Mouse (Mus musculus) forebrain, embryonic 13.5 days (tissue): ENCODE measurements around the gene Atp6ap1l. TPM values are rescaled to one million over a fixed set of nuclear protein-coding genes. Genes with fewer than 3 reads are reported as not detected.
A peak's percentile ranks its signal among the peaks of the same experiment; 100 is the strongest.

Source experiments
- ATAC-seq: fragments of 200-750 bp; cut with Nextera tagmentation; 2 replicates; pipeline ENCODE4 v1.8.0; 2017
- H3K27ac ChIP-seq: fragments of 300-500 bp; sonication (generic); 2 replicates; pipeline ENCODE4 v1.5.1; 2015; ENCODE audit warnings: inconsistent platforms, mild to moderate bottlenecking, moderate library complexity
- H3K27me3 ChIP-seq: fragments of 300-500 bp; sonication (generic); 2 replicates; pipeline ENCODE4 v1.6.1; 2015; ENCODE audit warnings: mild to moderate bottlenecking, inconsistent platforms
- H3K36me3 ChIP-seq: fragments of 300-500 bp; sonication (generic); 2 replicates; pipeline ENCODE4 v1.6.1; 2015; ENCODE audit warnings: mild to moderate bottlenecking, inconsistent platforms; ENCODE audit not compliant: poor library complexity, severe bottlenecking
- H3K4me1 ChIP-seq: fragments of 300-500 bp; sonication (generic); 2 replicates; pipeline ENCODE4 v1.6.1; 2015; ENCODE audit warnings: inconsistent platforms
- H3K4me2 ChIP-seq: fragments of 300-500 bp; sonication (generic); 2 replicates; pipeline ENCODE4 v1.6.1; 2015; ENCODE audit warnings: inconsistent platforms, mild to moderate bottlenecking, moderate library complexity
- H3K4me3 ChIP-seq: fragments of 300-500 bp; sonication (generic); 2 replicates; pipeline ENCODE4 v1.5.1; 2015; ENCODE audit warnings: mild to moderate bottlenecking, inconsistent platforms
- H3K9ac ChIP-seq: fragments of 300-500 bp; sonication (generic); 2 replicates; pipeline ENCODE4 v1.6.1; 2015; ENCODE audit warnings: mild to moderate bottlenecking, inconsistent platforms
- H3K9me3 ChIP-seq: fragments of 300-500 bp; sonication (generic); replicated peaks from 2 replicates; pipeline ENCODE4 v1.6.1; 2016; ENCODE audit warnings: inconsistent platforms
- WGBS: fragments of 180-500 bp; shearing (Covaris S2); methylation state at CpG from one replicate; pipeline ENCODE4 v1.1.7; 2015; 5-methylcytosine and 5-hydroxymethylcytosine counted together
- polyA plus RNA-seq: library from polyadenylated mRNA; unstranded; fragments of >200 nt; fragmentation: Nextera tagmentation; extraction: Ambion mirVana; gene quantifications from 2 replicates; pipeline ENCODE4 v1.2.1, GENCODE M21; 2015

The Atp6ap1l gene
- polyA plus RNA-seq, 1 experiment from 2014 or later = 2.6 TPM

- Histone ChIP-seq H3K27ac (peak within 1 kb of the TSS; percentile 75), H3K4me3 (peak within 1 kb of the TSS; percentile 89), H3K27me3 (no peaks in the 10 kb centered on the region), H3K9me3 (no peaks in the 10 kb centered on the region), H3K36me3 (peaks cover 33% of the 10 kb centered on the region), H3K4me2 (peak within 1 kb of the TSS; percentile 63), H3K4me1 (peaks cover 12% of the 10 kb centered on the region), H3K9ac (peak within 1 kb of the TSS; percentile 95)
- under 1% methylated on average over 57 of the region's 57 CpGs for WGBS
- peak; percentile 98 for ATAC-seq
Measured at GRCm38 (mm10) chr13:90922751-90923612, 17.8 kb upstream of the Atp6ap1l start, which contains the start of gene Rps23. Gene Rps23 (plus strand): TSS chr13:90922958.

GRCm38 (mm10) chr13:90914721-90915120 is 9.6 kb upstream of the Atp6ap1l start:
- no peak for ATAC-seq
- Histone ChIP-seq H3K27me3 (no peaks in the 10 kb centered on the region), H3K36me3 (no peaks in the 10 kb centered on the region), H3K4me2 (no peak overlapping the region), H3K4me3 (no peak overlapping the region), H3K4me1 (peaks cover 16% of the 10 kb centered on the region), H3K9ac (no peak overlapping the region), H3K27ac (no peak overlapping the region), H3K9me3 (no peaks in the 10 kb centered on the region)
- 96% methylated on average over 4 of the region's 4 CpGs for WGBS

GRCm38 (mm10) chr13:90913675-90914192 is 8.6 kb upstream of the Atp6ap1l start:
- Histone ChIP-seq H3K4me1 (peaks cover 16% of the 10 kb centered on the region), H3K36me3 (no peaks in the 10 kb centered on the region), H3K9ac (no peak overlapping the region), H3K4me2 (no peak overlapping the region), H3K27me3 (no peaks in the 10 kb centered on the region), H3K27ac (peak overlapping the region; percentile 76), H3K4me3 (no peak overlapping the region), H3K9me3 (no peaks in the 10 kb centered on the region)
- peak; percentile 36 for ATAC-seq
- 34% methylated on average over 7 of the region's 7 CpGs for WGBS

GRCm38 (mm10) chr13:90912760-90913674 is 7.9 kb upstream of the Atp6ap1l start:
- no peak overlapping the region for H3K4me3 ChIP-seq
- ATAC-seq = peak; percentile 80
- peaks cover 16% of the 10 kb centered on the region for H3K4me1 ChIP-seq
- no peak overlapping the region for H3K4me2 ChIP-seq
- H3K9ac ChIP-seq = no peak overlapping the region
- H3K27ac ChIP-seq = peak overlapping the region; percentile 76
- 43% methylated on average over 17 of the region's 17 CpGs for WGBS
- no peaks in the 10 kb centered on the region for H3K27me3 ChIP-seq
- H3K9me3 ChIP-seq = no peaks in the 10 kb centered on the region
- no peaks in the 10 kb centered on the region for H3K36me3 ChIP-seq

GRCm38 (mm10) chr13:90907376-90907775 is 2.2 kb upstream of the Atp6ap1l start:
- H3K9me3 ChIP-seq = no peaks in the 10 kb centered on the region
- no peak overlapping the region for H3K4me2 ChIP-seq
- no peaks in the 10 kb centered on the region for H3K27me3 ChIP-seq
- H3K4me3 ChIP-seq = no peak overlapping the region
- H3K4me1 ChIP-seq = no peaks in the 10 kb centered on the region
- no peak overlapping the region for H3K27ac ChIP-seq
- no peak overlapping the region for H3K9ac ChIP-seq
- no peaks in the 10 kb centered on the region for H3K36me3 ChIP-seq
- WGBS = 91% methylated on average over 12 of the region's 12 CpGs
- no peak for ATAC-seq

GRCm38 (mm10) chr13:90896821-90897220 is 8.3 kb downstream of the Atp6ap1l start:
- ATAC-seq = no peak
- peaks cover 4% of the 10 kb centered on the region; the same call in 1 of the 2 replicates for H3K4me1 ChIP-seq
- no peak overlapping the region for H3K4me2 ChIP-seq
- no peaks in the 10 kb centered on the region for H3K9me3 ChIP-seq
- H3K4me3 ChIP-seq = no peak overlapping the region
- no peak overlapping the region for H3K9ac ChIP-seq
- H3K27ac ChIP-seq = no peak overlapping the region
- no peaks in the 10 kb centered on the region for H3K36me3 ChIP-seq
- 89% methylated on average over 12 of the region's 12 CpGs for WGBS
- H3K27me3 ChIP-seq = no peaks in the 10 kb centered on the region

DNA sequence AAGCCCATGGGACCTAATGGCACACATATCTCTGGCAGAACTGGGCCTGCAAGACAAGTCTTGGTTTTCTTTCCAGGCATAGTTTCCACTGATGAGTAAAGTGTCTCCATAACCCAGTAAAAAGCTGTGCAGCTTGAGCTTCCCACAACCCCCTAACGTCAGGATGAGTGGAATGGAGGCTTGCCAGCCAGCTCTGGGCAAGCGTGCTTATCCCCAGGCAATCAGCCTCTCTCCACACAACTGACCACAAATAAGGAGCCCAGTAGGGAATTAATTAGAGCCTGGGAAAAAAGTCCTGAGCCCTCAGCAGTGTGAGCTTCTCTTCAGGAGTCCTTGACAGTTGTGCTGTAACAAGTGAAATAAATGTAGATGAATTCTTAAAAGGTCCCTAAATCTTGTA is 9.1 kb downstream of the Atp6ap1l start:
- H3K27ac ChIP-seq = no peak overlapping the region
- 6% methylated on average over 2 of the region's 2 CpGs for WGBS
- ATAC-seq = peak; percentile 77; the same call in 1 of the 2 replicates
- H3K4me1 ChIP-seq = peaks cover 4% of the 10 kb centered on the region; the same call in 1 of the 2 replicates
- no peaks in the 10 kb centered on the region for H3K27me3 ChIP-seq
- no peak overlapping the region for H3K9ac ChIP-seq
- no peak overlapping the region for H3K4me3 ChIP-seq
- no peak overlapping the region for H3K4me2 ChIP-seq
- no peaks in the 10 kb centered on the region for H3K9me3 ChIP-seq
- no peaks in the 10 kb centered on the region for H3K36me3 ChIP-seq

DNA sequence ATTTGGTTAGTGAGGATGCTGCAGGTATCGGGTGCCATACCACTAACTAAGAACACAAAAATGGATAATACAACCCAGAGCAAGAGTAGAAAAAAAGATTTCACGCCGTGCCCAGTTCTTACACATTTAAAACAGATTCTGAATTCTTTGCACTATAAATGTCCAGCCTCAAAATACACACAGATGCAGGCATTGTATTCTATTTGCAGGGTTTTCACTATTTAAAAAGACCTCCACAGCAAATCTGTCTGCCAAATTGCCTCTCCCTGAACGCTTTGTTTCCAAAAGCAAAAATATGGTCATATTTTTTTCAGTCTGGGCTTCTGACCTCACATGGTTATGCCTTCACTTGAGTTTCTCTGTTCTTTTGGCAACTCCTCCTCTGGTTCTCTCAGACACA is 10.3 kb downstream of the Atp6ap1l start:
- no peak overlapping the region for H3K9ac ChIP-seq
- H3K4me3 ChIP-seq = no peak overlapping the region
- no peak overlapping the region for H3K4me2 ChIP-seq
- no peaks in the 10 kb centered on the region for H3K27me3 ChIP-seq
- peaks cover 4% of the 10 kb centered on the region; the same call in 1 of the 2 replicates for H3K4me1 ChIP-seq
- ATAC-seq = no peak
- WGBS = 91% methylated on average over 4 of the region's 4 CpGs
- no peaks in the 10 kb centered on the region for H3K9me3 ChIP-seq
- H3K36me3 ChIP-seq = no peaks in the 10 kb centered on the region
- no peak overlapping the region for H3K27ac ChIP-seq

GRCm38 (mm10) chr13:90890111-90890510 is 15.0 kb downstream of the Atp6ap1l start:
- 89% methylated on average over 5 of the region's 5 CpGs for WGBS
- Histone ChIP-seq H3K4me3 (no peak overlapping the region), H3K27me3 (no peaks in the 10 kb centered on the region), H3K4me2 (no peak overlapping the region), H3K27ac (no peak overlapping the region), H3K9me3 (no peaks in the 10 kb centered on the region), H3K4me1 (0 out of 2 replicates have a peak, but pooled peaks cover 5% of the 10 kb centered on the region), H3K36me3 (no peaks in the 10 kb centered on the region), H3K9ac (no peak overlapping the region)
- ATAC-seq = no peak

- Histone ChIP-seq H3K9me3 (no peaks in the 10 kb centered on the region), H3K36me3 (no peaks in the 10 kb centered on the region), H3K4me2 (peak overlapping the region; percentile 63), H3K27ac (no peak overlapping the region), H3K4me3 (peak overlapping the region; percentile 38), H3K4me1 (0 out of 2 replicates have a peak, but pooled peaks cover 5% of the 10 kb centered on the region), H3K27me3 (no peaks in the 10 kb centered on the region), H3K9ac (peak overlapping the region; percentile 37; the same call in 1 of the 2 replicates)
- peak; percentile 73 for ATAC-seq
- WGBS = 2% methylated on average over 18 of the region's 18 CpGs
Measured at GRCm38 (mm10) chr13:90886568-90886983, 18.6 kb downstream of the Atp6ap1l start.

- Histone ChIP-seq H3K4me3 (peak overlapping the region; percentile 38), H3K9me3 (no peaks in the 10 kb centered on the region), H3K4me2 (peak overlapping the region; percentile 63), H3K27ac (no peak overlapping the region), H3K36me3 (no peaks in the 10 kb centered on the region), H3K4me1 (0 out of 2 replicates have a peak, but pooled peaks cover 5% of the 10 kb centered on the region), H3K27me3 (no peaks in the 10 kb centered on the region), H3K9ac (peak overlapping the region; percentile 37; the same call in 1 of the 2 replicates)
- ATAC-seq = peak; percentile 9
- WGBS = 57% methylated on average over 13 of the region's 13 CpGs
Measured at GRCm38 (mm10) chr13:90885856-90886532, 19.2 kb downstream of the Atp6ap1l start.
